Mouse (Mus musculus) forebrain, embryonic 12.5 days (tissue): ENCODE data around the gene Tubd1. TPM values are rescaled to one million over a fixed set of nuclear protein-coding genes. Genes with fewer than 3 reads are reported as not detected.

Source experiments
- ATAC-seq: fragments of 200-750 bp; cut with Nextera tagmentation; 2 replicates; pipeline ENCODE4 v1.8.0; 2017; ENCODE audit warnings: moderate TSS enrichment; ENCODE audit not compliant: low FRiP score
- H3K27ac ChIP-seq: fragments of 300-500 bp; sonication (generic); 2 replicates; pipeline ENCODE4 v1.5.1; 2016; ENCODE audit warnings: mild to moderate bottlenecking
- H3K27me3 ChIP-seq: fragments of 300-500 bp; sonication (generic); 2 replicates; pipeline ENCODE4 v1.6.1; 2016; ENCODE audit warnings: mild to moderate bottlenecking
- H3K36me3 ChIP-seq: fragments of 300-500 bp; sonication (generic); replicated peaks from 2 replicates; pipeline ENCODE4 v1.6.1; 2016; ENCODE audit warnings: mild to moderate bottlenecking
- H3K4me1 ChIP-seq: fragments of 300-500 bp; sonication (generic); 2 replicates; pipeline ENCODE4 v1.6.1; 2016
- H3K4me2 ChIP-seq: fragments of 300-500 bp; sonication (generic); 2 replicates; pipeline ENCODE4 v1.6.1; 2016; ENCODE audit warnings: mild to moderate bottlenecking, moderate library complexity
- H3K4me3 ChIP-seq: fragments of 300-500 bp; sonication (generic); replicated peaks from 2 replicates; pipeline ENCODE4 v1.5.1; 2016; ENCODE audit warnings: mild to moderate bottlenecking
- H3K9ac ChIP-seq: fragments of 300-500 bp; sonication (generic); 2 replicates; pipeline ENCODE4 v1.6.1; 2016; ENCODE audit warnings: mild to moderate bottlenecking
- H3K9me3 ChIP-seq: fragments of 300-500 bp; sonication (generic); 2 replicates; pipeline ENCODE4 v1.6.1; 2016
- whole genome bisulfite sequencing: fragments of 180-500 bp; shearing (Covaris S2); methylation state at CpG from one replicate; pipeline ENCODE4 v1.1.7; 2016; 5-methylcytosine and 5-hydroxymethylcytosine counted together
- microRNA counts: library from miRNA; unstranded; fragments of <30 nt; microRNA quantifications from one replicate; lab custom pipeline; 2017
- microRNA-seq: library from miRNA; unstranded; fragments of <30 nt; microRNA quantifications from one replicate; pipeline ENCODE4, GENCODE M21; 2017
- polyA plus RNA-seq: library from polyadenylated mRNA; unstranded; fragments of >200 nt; fragmentation: Nextera tagmentation; extraction: Ambion mirVana; gene quantifications from 2 replicates; pipeline ENCODE4 v1.2.1, GENCODE M21; 2016

The Tubd1 gene
- polyA plus RNA-seq, 1 experiment from 2014 or later: 10.7 TPM

DNA sequence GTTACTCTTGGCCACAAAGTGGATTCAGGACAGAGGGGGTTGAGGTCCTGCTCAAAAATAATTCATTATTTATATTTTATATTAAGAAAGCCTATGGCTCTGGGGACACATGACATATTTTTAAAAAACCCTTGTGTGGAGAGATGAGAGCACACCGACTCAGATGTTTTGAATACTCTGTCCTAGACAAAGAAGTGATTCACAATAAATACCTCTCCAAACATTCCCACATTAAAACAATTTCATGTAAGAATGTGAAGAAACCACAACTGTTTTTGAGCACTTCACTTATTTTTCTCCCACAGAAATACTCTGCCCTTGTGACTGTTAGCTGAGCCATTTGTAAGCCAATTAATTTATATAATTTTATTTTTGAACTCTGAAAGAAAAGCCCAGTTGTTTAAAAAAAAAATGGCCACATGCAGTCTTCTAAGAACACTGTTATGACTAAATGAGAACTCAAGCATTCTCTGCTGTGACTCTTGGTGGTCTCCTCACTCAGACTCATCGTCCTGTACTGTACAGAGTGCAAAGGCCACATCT, 63.1 kb downstream of the Tubd1 start:
- Histone ChIP-seq H3K27me3 (no peaks in the 10 kb centered on the region), H3K36me3 (peaks cover 15% of the 10 kb centered on the region), H3K4me1 (no peaks in the 10 kb centered on the region), H3K4me3 (no peak overlapping the region), H3K9ac (no peak overlapping the region), H3K9me3 (no peaks in the 10 kb centered on the region), H3K27ac (no peak overlapping the region), H3K4me2 (no peak overlapping the region)
- ATAC-seq: no peak
- WGBS: 92% methylated on average over 2 of the region's 2 CpGs

DNA sequence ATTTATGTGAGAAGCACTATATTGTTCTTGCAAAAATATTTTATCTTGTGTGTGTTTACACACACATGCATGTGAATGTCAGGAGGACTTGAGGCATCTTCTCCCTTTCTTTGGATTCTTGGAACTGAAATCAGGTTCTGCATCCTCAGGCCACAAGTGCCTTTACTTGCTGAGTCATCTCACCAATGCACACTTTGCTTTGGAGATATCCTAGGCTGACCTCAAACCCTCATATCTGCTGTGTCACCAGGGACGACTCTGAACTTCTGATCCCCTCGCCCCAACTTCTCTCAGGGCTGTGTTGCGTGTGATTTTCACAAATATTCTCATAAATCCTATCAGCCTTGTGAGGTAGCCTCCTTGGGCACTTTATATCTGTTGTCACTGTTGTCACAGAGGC, 65.4 kb downstream of the Tubd1 start:
- Histone ChIP-seq H3K27ac (no peak overlapping the region), H3K4me1 (no peaks in the 10 kb centered on the region), H3K9me3 (no peaks in the 10 kb centered on the region), H3K4me2 (no peak overlapping the region), H3K36me3 (peaks cover 15% of the 10 kb centered on the region), H3K4me3 (no peak overlapping the region), H3K27me3 (no peaks in the 10 kb centered on the region), H3K9ac (no peak overlapping the region)
- WGBS: 90% methylated on average over 3 of the region's 3 CpGs
- no peak for ATAC-seq

DNA sequence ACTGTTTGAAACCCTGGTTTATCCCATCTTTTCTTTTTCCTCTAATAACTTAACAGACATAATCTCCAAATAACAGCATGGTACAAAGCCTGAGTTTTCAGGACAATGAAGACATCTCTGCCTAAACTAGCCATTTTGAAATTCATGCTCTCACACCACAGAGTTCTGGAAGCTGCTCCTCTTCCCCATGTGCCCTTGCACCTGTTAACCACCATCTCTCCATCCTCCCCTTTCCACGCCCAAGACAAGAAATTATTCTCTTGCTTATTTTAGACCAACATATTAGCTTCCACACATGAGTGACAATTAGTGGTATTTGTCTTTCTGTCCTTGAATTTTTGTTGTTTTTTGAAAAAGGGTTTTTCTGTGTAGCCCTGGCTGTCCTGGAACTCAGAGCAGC, 67.2 kb downstream of the Tubd1 start:
- Histone ChIP-seq H3K4me2 (no peak overlapping the region), H3K9me3 (no peaks in the 10 kb centered on the region), H3K4me1 (no peaks in the 10 kb centered on the region), H3K4me3 (no peak overlapping the region), H3K9ac (no peak overlapping the region), H3K36me3 (0 out of 2 replicates have a peak, but pooled peaks cover 5% of the 10 kb centered on the region), H3K27me3 (no peaks in the 10 kb centered on the region), H3K27ac (no peak overlapping the region)
- 87% methylated on average over 1 of the region's 1 CpGs for WGBS
- no peak for ATAC-seq

DNA sequence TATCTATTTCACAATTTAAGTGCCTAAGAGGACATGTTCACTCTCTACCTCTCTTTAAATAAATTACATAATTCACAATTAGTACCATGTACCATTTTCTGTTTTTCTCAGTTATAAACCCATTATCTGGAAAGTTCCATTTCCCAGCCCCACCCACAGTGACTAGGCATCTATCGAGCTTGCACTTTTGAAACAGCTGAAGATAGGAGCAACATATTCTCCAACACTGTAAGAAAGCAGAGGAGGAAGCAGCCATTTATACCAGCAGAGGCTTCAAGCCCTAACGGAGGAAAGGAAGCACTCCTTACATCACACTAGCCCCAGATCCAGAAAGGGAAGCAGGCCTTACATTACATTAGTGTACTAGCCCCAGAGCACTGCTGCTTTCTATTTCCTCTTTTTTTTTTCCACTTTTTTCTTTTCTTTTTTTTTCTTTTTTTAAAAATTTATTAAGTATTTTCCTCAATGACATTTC, 69.3 kb downstream of the Tubd1 start:
- H3K4me3 ChIP-seq: no peak overlapping the region

DNA sequence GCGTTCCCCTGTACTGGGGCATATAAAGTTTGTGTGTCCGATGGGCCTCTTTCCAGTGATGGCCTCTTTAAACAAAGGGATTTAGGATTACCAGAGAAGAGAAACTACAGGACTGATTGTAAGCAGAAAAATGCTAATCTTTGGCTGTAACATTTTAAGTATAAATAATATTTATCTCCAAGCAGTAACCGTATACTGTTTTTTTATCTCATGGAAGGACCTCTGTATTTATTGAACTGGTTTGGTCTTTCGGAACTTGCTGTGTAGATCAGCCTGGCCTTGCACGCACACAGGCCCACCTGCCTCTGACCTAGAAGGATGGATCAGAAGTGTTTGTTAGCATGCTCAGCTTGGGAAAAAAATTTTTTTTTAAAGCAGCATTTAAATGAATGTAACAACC, 69.8 kb downstream of the Tubd1 start:
- no peak overlapping the region for H3K9ac ChIP-seq
- H3K9me3 ChIP-seq: no peaks in the 10 kb centered on the region
- no peak overlapping the region for H3K4me2 ChIP-seq
- H3K36me3 ChIP-seq: 0 out of 2 replicates have a peak, but pooled peaks cover 5% of the 10 kb centered on the region
- no peaks in the 10 kb centered on the region for H3K4me1 ChIP-seq
- no peak overlapping the region for H3K27ac ChIP-seq
- H3K4me3 ChIP-seq: no peak overlapping the region
- ATAC-seq: no peak
- WGBS: 88% methylated on average over 5 of the region's 5 CpGs
- H3K27me3 ChIP-seq: no peaks in the 10 kb centered on the region

More for the DNA sequence above, 69.3 kb downstream of the Tubd1 start:
- no peak overlapping the region for H3K27ac ChIP-seq
- 0 out of 2 replicates have a peak, but pooled peaks cover 5% of the 10 kb centered on the region for H3K36me3 ChIP-seq
- no peak overlapping the region for H3K4me2 ChIP-seq
- H3K27me3 ChIP-seq: no peaks in the 10 kb centered on the region
- ATAC-seq: no peak
- no peak overlapping the region for H3K9ac ChIP-seq
- 66% methylated on average over 2 of the region's 2 CpGs for WGBS
- H3K4me1 ChIP-seq: no peaks in the 10 kb centered on the region
- H3K9me3 ChIP-seq: no peaks in the 10 kb centered on the region

MicroRNAs encoded within 50 kb of the gene (microRNA counts, 519-probe panel; counts per million panel counts)
- 4,542 counts per million, percentile 57 among the panel's probes with 10 or more counts for microRNA mmu-miR-21 (lab: Ali Mortazavi, UCI)

Small RNAs within 50 kb of the gene (microRNA-seq; reads per million reads assigned to microRNA genes)
- 7,549 reads per million, percentile 92 among the genes with 10 or more reads in this experiment for gene Mir21a

Other genes starting within 250 kb of the Tubd1 start
- gene Med13, start 187.4 kb upstream of the Tubd1 start, polyA plus RNA-seq: 14.8 and 16.4 TPM in 2 replicates
- 19.4 and 22.6 TPM in 2 replicates for gene Rnft1, start 60.3 kb upstream of the Tubd1 start, polyA plus RNA-seq
- 65.2 and 69.9 TPM in 2 replicates for gene Rps6kb1, start 186 bp upstream of the Tubd1 start, polyA plus RNA-seq
- gene Vmp1, start 138.8 kb downstream of the Tubd1 start, polyA plus RNA-seq: 83.1 and 86.8 TPM in 2 replicates
- 40.5 and 40.9 TPM in 2 replicates for gene Ptrh2, start 139.0 kb downstream of the Tubd1 start, polyA plus RNA-seq
- 159 and 167 TPM in 2 replicates for gene Cltc, start 212.6 kb downstream of the Tubd1 start, polyA plus RNA-seq